Mouse (Mus musculus) adrenal gland, postnatal 10 days (tissue): ENCODE results near the gene Mroh2a. TPM values are rescaled to one million over a fixed set of nuclear protein-coding genes. Genes with fewer than 3 reads are reported as not detected.

Experiments
- total RNA-seq, 2 experiments: library from RNA; stranded (reverse); gene quantifications; 2 replicates each; pipeline ENCODE4 v1.2.3; 2021

Gene Mroh2a
- total RNA-seq, 2 experiments from 2014 or later, result 0.67 to 1.3 TPM

Other genes starting within 250 kb of the Mroh2a start
- 10 to 100 TPM; 21.4 to 37.7 TPM for gene Usp40, start 218.4 kb upstream of the Mroh2a start, total RNA-seq
- gene Ugt1a10, start 171.6 kb upstream of the Mroh2a start, total RNA-seq, result 1 to 10 TPM; 2.8 to 7.9 TPM
- gene Ugt1a9, start 156.2 kb upstream of the Mroh2a start, total RNA-seq, result 1 to 10 TPM; 4.1 to 6.3 TPM
- under 1 TPM; 0.21 to 0.30 TPM for gene Ugt1a8, start 139.2 kb upstream of the Mroh2a start, total RNA-seq
- gene Ugt1a7c, start 131.9 kb upstream of the Mroh2a start, total RNA-seq, result 1 to 10 TPM; 1.9 to 2.6 TPM
- gene Ugt1a6b, start 123.7 kb upstream of the Mroh2a start, total RNA-seq, result 10 to 100 TPM in 1 of 2 experiments, 1 to 10 TPM in 1; 7.3 to 13.6 TPM
- gene Ugt1a6a, start 92.2 kb upstream of the Mroh2a start, total RNA-seq, result 10 to 100 TPM in 1 of 2 experiments, 1 to 10 TPM in 1; 9.1 to 14.0 TPM
- gene Ugt1a5, start 61.0 kb upstream of the Mroh2a start, total RNA-seq, result under 1 TPM; 0.48 to 0.61 TPM
- under 1 TPM; 0.18 to 0.61 TPM for gene Ugt1a2, start 26.4 kb upstream of the Mroh2a start, total RNA-seq
- gene Dnajb3, start 21.2 kb upstream of the Mroh2a start, total RNA-seq, result 1 to 10 TPM; 3.0 to 3.9 TPM
- 100 to 1,000 TPM in 1 of 2 experiments, 10 to 100 TPM in 1; 40.3 to 102 TPM for gene Ugt1a1, start 15.0 kb upstream of the Mroh2a start, total RNA-seq
- 10 to 100 TPM; 63.8 to 91.9 TPM for gene Hjurp, start 50.6 kb downstream of the Mroh2a start, total RNA-seq
- gene Trpm8, start 50.7 kb downstream of the Mroh2a start, total RNA-seq, result not detected
- gene Spp2, start 180.0 kb downstream of the Mroh2a start, total RNA-seq, result 100 to 1,000 TPM in 1 of 2 experiments, 10 to 100 TPM in 1; 42.3 to 106 TPM